Mouse (Mus musculus) liver, adult 2 months (tissue): ENCODE data around the gene Mettl17.

Experiments
- CTCF ChIP-seq: fragments of 200-500 bp; IDR thresholded peaks from 2 replicates; pipeline ENCODE4 v1.5.1; 2011; ENCODE audit warnings: low read depth, low read length, control low read depth
- POLR2A ChIP-seq: fragments of 200-500 bp; IDR thresholded peaks from 2 replicates; pipeline ENCODE4 v1.6.1; 2011; ENCODE audit warnings: low read length, control low read depth; ENCODE audit not compliant: insufficient read depth; ENCODE audit errors: extremely low read depth

- TF ChIP-seq POLR2A: 0 out of 2 replicates have a peak, but pooled peaks have one; percentile 15
- no peak for TF ChIP-seq CTCF
These were observed 26.7 kb downstream of the Mettl17 start for GRCm38 (mm10) chr14:51911301-51911700.
